Mouse (Mus musculus) brain, embryonic 14.5 days (tissue): ENCODE measurements at regions not wholly inside any gene's neighbourhood (a gene's known extent, or its start where the extent isn't known, plus 50 kb on each side); places are given as distances from the start of the nearest gene placed in this dataset.

Experiments
- CTCF ChIP-seq: fragments of 200-500 bp; IDR thresholded peaks from 2 replicates; pipeline ENCODE4 v1.5.1; 2012; ENCODE audit warnings: inconsistent platforms, mild to moderate bottlenecking, moderate library complexity, borderline replicate concordance; ENCODE audit not compliant: insufficient read depth, insufficient read length; ENCODE audit errors: extremely low read depth
- POLR2A ChIP-seq: fragments of 200-500 bp; IDR thresholded peaks from 2 replicates; pipeline ENCODE4 v1.6.1; 2012; ENCODE audit warnings: mild to moderate bottlenecking, inconsistent platforms, borderline replicate concordance; ENCODE audit not compliant: poor library complexity, insufficient read depth, insufficient read length, severe bottlenecking; ENCODE audit errors: extremely low read depth

- TF ChIP-seq POLR2A (no peak), CTCF (no peak)
Observed at GRCm38 (mm10) chr3:143631183-143631582, 573.8 kb downstream of the Lmo4 start.
